Comparison of ENCODE assay signal across 7 mouse cellular contexts in genomic region chr1:39651241-39651548, GRCm38 (mm10). TPM values are rescaled to one million over a fixed set of nuclear protein-coding genes. Genes with fewer than 3 reads are reported as not detected.
DNase-seq lines count a peak whose midpoint lies in the region; ATAC-seq and TF ChIP-seq lines count a peak whose summit lies in the region.

Gene Creg2 (minus strand): TSS chr1:39651474.

- peaks cover 68% of the 10 kb centered on the region for H3K27me3 ChIP-seq in megakaryocyte, embryonic 14.5 days (replicated peaks)
- H3K27me3 ChIP-seq in forebrain, embryonic 13.5 days = peaks cover 47% of the 10 kb centered on the region
- peaks cover 13% of the 10 kb centered on the region for H3K27me3 ChIP-seq in myocyte (ENCODE audit: control insufficient read depth, insufficient read depth, insufficient read length)

- TF ChIP-seq CTCF in left cerebral cortex, adult 2 months (IDR thresholded peaks at IDR 0.05) = no peak

- peak within 1 kb of the TSS; percentile 99 for H3K4me2 ChIP-seq in forebrain, embryonic 13.5 days
- peak within 1 kb of the TSS; percentile 63 for H3K4me2 ChIP-seq in myocyte (ENCODE audit: low read depth)

- H3K27ac ChIP-seq in forebrain, embryonic 13.5 days = no peak within 1 kb of the TSS
- H3K27ac ChIP-seq in left cerebral cortex, adult 2 months = peak within 1 kb of the TSS; percentile 93

- H3K36me3 ChIP-seq in megakaryocyte, embryonic 14.5 days (replicated peaks; ENCODE audit: low read length) = no peaks in the 10 kb centered on the region
- H3K36me3 ChIP-seq in forebrain, embryonic 13.5 days (ENCODE audit: poor library complexity, severe bottlenecking) = no peaks in the 10 kb centered on the region
- H3K36me3 ChIP-seq in myocyte (ENCODE audit: control insufficient read depth, insufficient read depth) = no peaks in the 10 kb centered on the region

- no peak within 1 kb of the TSS for H3ac ChIP-seq in myocyte (ENCODE audit: control insufficient read depth, insufficient read length)

- H3K4me1 ChIP-seq in megakaryocyte, embryonic 14.5 days = peaks cover 18% of the 10 kb centered on the region
- H3K4me1 ChIP-seq in forebrain, embryonic 13.5 days = peaks cover 25% of the 10 kb centered on the region

- peaks cover 17% of the 10 kb centered on the region for H3K9me3 ChIP-seq in megakaryocyte, embryonic 14.5 days
- H3K9me3 ChIP-seq in forebrain, embryonic 13.5 days (replicated peaks) = no peaks in the 10 kb centered on the region

- WGBS in forebrain, embryonic 13.5 days = 41% methylated on average over 9 of the region's 9 CpGs

- H3K4me3 ChIP-seq in megakaryocyte, embryonic 14.5 days (replicated peaks) = peak within 1 kb of the TSS; percentile 92
- peak within 1 kb of the TSS; percentile 58 for H3K4me3 ChIP-seq in forebrain, embryonic 13.5 days
- H3K4me3 ChIP-seq in left cerebral cortex, adult 2 months = peak within 1 kb of the TSS; percentile 93
- no peak within 1 kb of the TSS for H3K4me3 ChIP-seq in myocyte

- H3K79me2 ChIP-seq in myocyte (ENCODE audit: control insufficient read depth, insufficient read depth) = no peaks in the 10 kb centered on the region

- no peak for DNase-seq in left cerebral cortex, adult 2 months (ENCODE audit: extremely low spot score in 1 of 2, low spot score in 2 of 2)
- no peak for DNase-seq in spleen, postnatal 14 days (ENCODE audit: low spot score in 2 of 2)
- DNase-seq in gastrocnemius, postnatal 10 days = no peak

- ATAC-seq in megakaryocyte, adult 5-6 weeks (ENCODE audit: poor library complexity, severe bottlenecking) = no peak
- ATAC-seq in forebrain, embryonic 13.5 days = no peak

- peak within 1 kb of the TSS; percentile 68 for H3K9ac ChIP-seq in forebrain, embryonic 13.5 days

- intact Hi-C loops in left cerebral cortex, adult 2 months (cut with DNase I) = loop anchor here (2.0 to 5.0 kb wide), 3 partner anchors 74 to 252 kb away; partner anchors contain the start of gene Rnf149

- TF ChIP-seq POLR2A in myocyte (IDR thresholded peaks at IDR 0.05; ENCODE audit: insufficient read length, low read depth) = no peak

TF ChIP-seq in myocyte, 11 proteins besides CTCF, POLR2A, EP300 and RAD21:
- TF ChIP-seq MYOG (IDR thresholded peaks at IDR 0.05; ENCODE audit: control insufficient read depth in 1 of 3, insufficient read depth in 1 of 3, insufficient read length in 2 of 3, low read depth in 2 of 3) = no peak
- TF ChIP-seq POLR2AphosphoS2 (IDR thresholded peaks at IDR 0.05; ENCODE audit: insufficient read length, low read depth) = no peak
- TF ChIP-seq SRF (IDR thresholded peaks at IDR 0.05; ENCODE audit: control insufficient read depth, insufficient read length, low read depth) = no peak

RNA-seq across cellular contexts. Expression of gene Creg2, which starts in this region (rescaled TPM):
- 0.13 TPM in 1 of 2 replicates, not detected in the other for polyA plus RNA-seq in megakaryocyte, embryonic 14.5 days (2012; ENCODE audit: insufficient read depth, low replicate concordance)
- total RNA-seq in megakaryocyte, adult 5-6 weeks (2015) = not detected in 2 replicates
- not detected in 2 replicates for total RNA-seq in megakaryocyte, adult 5-6 weeks (2017)
- 0.33 and 0.56 TPM in 2 replicates for polyA plus RNA-seq in forebrain, embryonic 13.5 days (2015; fragmentation: Nextera tagmentation; extraction: Ambion mirVana)
- total RNA-seq in left cerebral cortex, adult 2 months (2021) = 10 to 100 TPM; 81.1 to 90.6 TPM
- polyA plus RNA-seq in myocyte (2012; fragmentation: generic; extraction: Trizol) = not detected
- total RNA-seq in gastrocnemius, postnatal 10 days (2021) = under 1 TPM; 0.14 to 0.18 TPM

Comparison
In these comparisons a context has a peak if more than half of its experiments do, and no peak if none do; other contexts are left out.
1. RNA of gene Creg2 (total RNA-seq): 81.1 to 90.6 TPM in left cerebral cortex, adult 2 months; 0.14 to 0.18 TPM in gastrocnemius, postnatal 10 days and not detected in megakaryocyte, adult 5-6 weeks; every median in the first group is over 10 times any median in the second.